Comparison of ENCODE assay signal across 20 mouse cellular contexts in the genomic region with DNA sequence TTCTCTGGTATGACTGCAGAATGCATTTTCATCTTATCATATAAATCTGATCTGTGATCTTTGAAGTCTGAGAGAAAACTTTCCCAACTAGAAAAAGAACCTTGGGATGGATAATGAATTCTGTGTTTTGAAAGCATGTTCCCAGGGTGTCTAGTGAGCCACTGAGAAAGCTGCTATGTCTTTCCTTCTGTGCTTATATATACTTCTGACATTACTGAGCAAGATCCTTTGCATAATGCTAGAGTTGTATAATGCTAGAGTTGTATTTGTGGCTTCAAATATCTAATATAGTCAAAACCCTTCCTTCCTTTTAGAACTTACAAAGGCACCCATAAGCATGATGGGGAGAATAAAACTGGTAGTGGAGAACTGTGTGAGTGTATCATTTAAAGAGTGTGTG.
"Had no signal": no experiment of that assay in that cellular context is flagged by ENCODE, and none has a peak within 500 bp of the region (broad histone marks: within the 10 kb centered on the region; RNA-seq: fewer than 3 reads in every experiment).

No protein-coding gene starts in this region.

- ATAC-seq: forebrain, embryonic 13.5 days; forebrain, embryonic 14.5 days; forebrain, embryonic 15.5 days; forebrain, embryonic 16.5 days; forebrain, postnatal 0 days had no signal

- DNase-seq: cerebellum, adult 8-10 months; cerebellum, adult 9-10 months; cerebellum, adult 9-11 months; cerebellum, postnatal 10 days; cerebellum, postnatal 14 days; cerebellum, postnatal 25 days; cerebellum, postnatal 36 days; embryo, embryonic 11 days; forebrain, postnatal 0 days; gastrocnemius, adult 2 months; gastrocnemius, postnatal 10 days; gastrocnemius, postnatal 14 days; gastrocnemius, postnatal 25 days; gastrocnemius, postnatal 36 days; heart, adult 18-20 months; heart, adult 2 months had no signal
